Mouse (Mus musculus) small intestine, adult 2 months (tissue): ENCODE measurements around the gene Stip1.

Experiments
- CTCF ChIP-seq: fragments of 200-500 bp; IDR thresholded peaks from 2 replicates; pipeline ENCODE4 v1.5.1; 2012; ENCODE audit warnings: low read depth, mild to moderate bottlenecking, control low read depth, inconsistent platforms, low read length, moderate library complexity, mixed read lengths; ENCODE audit not compliant: insufficient replicate concordance, insufficient read length; ENCODE audit errors: extremely low read depth
- POLR2A ChIP-seq: fragments of 200-500 bp; IDR thresholded peaks from 2 replicates; pipeline ENCODE4 v1.6.1; 2012; ENCODE audit warnings: low read depth, mild to moderate bottlenecking, control low read depth, inconsistent platforms, low read length, moderate library complexity

- TF ChIP-seq POLR2A: no peak
- no peak for TF ChIP-seq CTCF
Measured at GRCm38 (mm10) chr19:6989251-6989650, 50.5 kb downstream of the Stip1 start.
